Mouse (Mus musculus): ENCODE results near the gene Acvr1.
A peak's percentile ranks its signal among the peaks of the same experiment; 100 is the strongest.

Acvr1 gene

DNA sequence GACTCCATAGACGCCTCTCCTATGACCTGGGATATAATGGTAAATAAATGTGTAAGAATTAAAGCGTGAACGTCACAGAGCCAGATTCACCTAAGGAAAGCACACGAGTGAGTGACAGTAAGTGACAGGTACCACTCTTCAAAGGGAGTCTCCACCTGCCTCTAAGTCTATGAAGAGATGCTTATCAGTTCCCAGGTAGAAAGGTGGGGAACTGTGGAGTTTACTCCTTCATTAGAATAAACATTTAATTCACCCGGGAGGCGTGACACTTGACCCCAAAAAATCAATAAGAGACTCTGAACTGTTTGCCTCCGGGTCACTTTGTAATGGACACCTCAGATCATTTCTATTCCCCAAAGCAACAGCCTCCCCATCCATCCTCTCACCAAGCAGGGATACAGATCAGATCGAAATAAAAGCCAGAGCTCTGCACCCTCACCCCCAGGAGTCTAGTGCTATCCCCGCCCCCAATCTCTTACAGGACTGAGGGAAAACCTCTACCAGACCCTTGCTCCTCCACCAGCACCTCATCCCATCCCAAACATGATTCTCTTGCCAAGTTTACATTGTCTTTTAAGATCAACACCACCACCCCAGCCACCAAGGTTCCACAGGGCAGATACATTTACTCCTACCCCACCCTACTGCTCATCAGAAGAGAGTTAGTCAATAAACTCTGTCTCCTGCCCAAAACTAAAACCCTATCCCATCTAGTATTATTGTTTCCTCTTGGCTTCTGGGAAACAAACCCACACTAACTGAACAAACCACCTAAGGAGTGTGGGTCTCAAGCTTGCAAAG is 9.7 kb downstream of the Acvr1 start:
- no peak for DNase-seq (ENCODE audit: low spot score)

DNA sequence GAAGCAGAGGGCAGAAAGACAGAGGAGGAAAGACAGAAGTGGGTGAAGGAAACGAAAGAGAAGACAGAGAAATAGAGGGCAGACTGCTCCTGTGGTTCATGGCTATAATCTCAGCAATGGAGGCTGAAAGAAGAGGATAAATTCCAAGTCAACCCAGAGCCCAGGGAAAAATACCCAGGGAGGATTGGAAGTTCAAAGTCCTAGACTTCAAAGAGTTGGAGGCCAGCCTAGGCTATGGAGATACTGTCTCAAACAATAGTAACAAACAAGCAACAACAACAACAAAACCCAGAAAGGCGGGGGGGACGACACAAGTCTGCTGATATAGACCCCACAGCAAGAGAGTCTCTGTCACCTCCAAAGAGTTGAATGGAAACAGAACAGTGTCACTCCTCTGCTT is 14.7 kb downstream of the Acvr1 start:
- DNase-seq (ENCODE audit: low spot score): no peak

DNA sequence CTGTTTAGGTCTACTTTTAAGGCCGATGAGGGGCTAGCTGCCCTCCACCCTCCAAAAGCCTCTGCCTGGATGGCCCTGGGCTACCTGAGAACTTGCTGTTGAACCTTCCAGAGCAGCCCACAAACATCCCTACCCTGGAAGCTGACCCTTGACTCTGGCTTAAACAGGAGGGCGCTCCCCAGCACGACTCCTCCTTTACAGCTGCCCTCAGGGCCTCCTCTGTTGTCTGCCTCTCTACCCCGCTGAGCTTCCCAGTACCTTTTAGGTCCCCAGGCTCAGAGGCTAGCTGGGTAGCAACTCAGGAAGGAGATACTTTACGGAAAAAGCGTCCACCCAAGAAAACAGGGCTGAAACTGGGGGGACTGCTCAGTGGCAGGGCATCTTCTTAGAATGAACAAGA is 15.1 kb downstream of the Acvr1 start:
- DNase-seq (ENCODE audit: low spot score): no peak

DNA sequence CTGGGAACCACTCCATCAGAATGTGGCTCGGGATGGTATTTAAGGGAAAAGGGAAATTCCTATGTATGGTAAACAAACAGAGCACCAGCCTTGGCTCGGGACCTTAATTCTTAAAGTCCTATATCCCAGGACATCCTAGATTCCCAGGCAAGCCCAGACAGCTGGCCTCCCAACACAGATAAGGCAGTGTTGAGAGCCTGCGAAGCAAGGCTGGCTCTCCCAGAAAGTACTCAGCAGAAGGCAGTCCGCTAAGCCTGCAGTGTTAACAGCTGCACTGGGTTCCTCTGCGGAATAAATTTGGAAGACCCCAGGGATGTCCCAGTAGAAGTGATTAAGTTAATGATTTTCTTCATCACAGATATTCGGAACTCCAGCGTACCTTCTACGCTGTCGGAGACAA is 16.5 kb downstream of the Acvr1 start:
- DNase-seq (ENCODE audit: low spot score): no peak

DNA sequence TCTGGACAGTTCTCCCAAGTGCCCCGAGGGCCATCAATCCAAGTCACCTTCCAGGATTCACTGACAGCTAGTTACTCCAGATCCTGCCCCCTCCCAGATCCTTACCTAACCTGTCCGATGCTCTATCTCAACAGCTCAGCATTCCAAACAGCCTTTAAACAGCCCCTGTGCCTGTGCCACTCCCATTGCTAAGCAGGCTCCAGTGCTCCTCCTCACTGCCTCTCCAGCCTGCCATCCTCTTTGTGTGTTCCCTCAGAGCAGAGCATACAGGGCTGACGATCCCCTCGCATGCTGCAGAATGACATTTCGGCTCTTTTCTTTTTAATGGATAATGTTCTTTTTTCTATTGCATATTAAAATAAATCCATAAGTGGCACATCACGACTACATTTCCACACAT is 17.0 kb downstream of the Acvr1 start:
- no peak for DNase-seq (ENCODE audit: low spot score)

DNA sequence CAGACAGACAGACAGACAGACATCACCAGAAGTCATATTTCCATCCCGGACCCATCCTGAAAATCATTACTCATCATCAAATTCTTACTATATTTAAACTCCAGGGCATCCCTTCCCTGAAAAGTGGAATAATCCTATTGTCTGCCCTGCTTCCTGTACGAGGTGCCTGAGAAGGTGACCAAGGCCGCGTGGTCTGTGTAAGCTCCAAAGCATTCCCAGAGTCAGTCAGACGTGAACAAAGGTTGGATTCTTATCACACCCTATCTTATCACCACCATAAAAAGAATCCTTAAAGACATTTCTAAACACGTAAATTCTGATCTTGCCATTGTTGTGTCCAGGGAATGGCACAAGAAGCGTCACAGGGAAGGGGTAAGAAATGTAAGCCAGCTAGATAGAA is 18.0 kb downstream of the Acvr1 start:
- no peak for DNase-seq (ENCODE audit: low spot score)

DNA sequence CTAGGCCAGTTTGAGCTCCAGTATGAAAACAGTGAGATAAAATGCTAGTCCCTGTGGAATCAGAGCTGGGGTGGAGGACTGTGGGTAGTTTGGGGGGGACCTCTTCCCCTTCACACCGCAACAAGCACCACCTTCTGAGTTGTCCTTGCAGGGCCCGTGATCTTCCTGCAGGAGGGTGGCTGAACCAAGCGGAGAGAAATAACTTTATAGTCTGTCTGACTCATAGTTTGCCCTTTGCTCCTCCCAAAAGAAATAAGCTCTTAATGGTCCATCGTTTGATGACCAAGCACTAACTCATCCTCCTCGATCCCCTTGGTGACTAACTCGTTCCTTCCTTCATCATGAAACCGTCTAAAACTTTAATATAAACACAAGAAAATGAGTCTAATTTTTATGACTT is 20.7 kb downstream of the Acvr1 start:
- no peak for DNase-seq (ENCODE audit: low spot score)

DNA sequence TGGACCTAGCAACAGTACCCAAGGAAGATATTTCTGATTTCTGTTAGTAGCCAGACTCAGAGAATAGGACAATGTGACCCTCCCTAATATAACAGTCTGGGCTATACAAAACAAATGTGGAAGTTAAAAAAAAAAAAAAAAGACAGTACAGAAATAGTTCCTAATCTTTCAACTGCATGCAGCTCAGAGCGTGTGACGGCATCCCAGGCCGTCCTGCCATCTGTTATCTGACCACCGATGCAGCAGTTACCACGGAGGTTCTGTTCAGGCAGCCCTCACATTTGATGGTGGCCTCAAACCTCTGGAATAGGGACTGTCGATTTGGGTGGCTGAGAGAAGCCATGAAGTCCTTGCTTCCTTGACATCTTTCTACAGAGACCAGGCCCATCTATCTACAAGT is 22.6 kb downstream of the Acvr1 start:
- no peak for DNase-seq (ENCODE audit: low spot score)

DNA sequence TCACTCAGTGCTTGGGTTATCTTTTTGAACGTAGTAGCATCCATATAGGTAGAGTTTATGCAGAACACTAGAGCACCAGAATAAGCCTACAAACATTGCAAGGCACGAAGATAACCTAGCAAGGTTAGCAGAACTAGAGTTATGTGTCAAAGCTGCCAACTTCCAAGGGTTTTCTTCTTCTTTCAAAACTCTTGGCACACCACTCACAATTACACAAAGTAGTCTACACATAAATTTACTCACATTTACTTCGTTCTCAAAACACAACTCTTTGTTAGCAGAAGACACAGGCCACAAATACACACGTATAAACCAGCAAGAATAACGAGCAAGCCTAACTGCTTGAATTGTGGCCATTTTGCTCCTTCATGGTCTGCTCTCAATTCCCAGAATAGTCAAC is 23.7 kb downstream of the Acvr1 start:
- DNase-seq (ENCODE audit: low spot score): no peak

DNA sequence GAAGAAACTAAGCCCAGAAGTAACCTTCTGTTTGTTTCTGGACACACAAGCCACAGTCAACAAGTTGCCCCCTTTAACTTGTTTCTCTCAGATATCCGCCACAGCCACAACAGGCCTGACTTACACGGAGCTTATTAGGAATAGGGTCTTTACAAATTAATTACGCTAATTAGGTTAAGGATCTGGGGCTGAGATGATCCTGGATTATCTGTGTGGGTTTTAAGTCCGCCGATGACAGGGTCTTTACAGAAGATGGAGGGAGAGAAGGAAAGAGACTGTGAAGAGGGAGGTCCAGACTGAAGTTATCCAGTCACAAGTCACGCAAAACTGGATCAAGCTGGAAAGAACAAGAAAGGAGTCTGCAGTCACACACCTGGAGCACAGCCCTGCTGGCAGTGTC is 28.8 kb downstream of the Acvr1 start:
- no peak for DNase-seq (ENCODE audit: low spot score)

DNA sequence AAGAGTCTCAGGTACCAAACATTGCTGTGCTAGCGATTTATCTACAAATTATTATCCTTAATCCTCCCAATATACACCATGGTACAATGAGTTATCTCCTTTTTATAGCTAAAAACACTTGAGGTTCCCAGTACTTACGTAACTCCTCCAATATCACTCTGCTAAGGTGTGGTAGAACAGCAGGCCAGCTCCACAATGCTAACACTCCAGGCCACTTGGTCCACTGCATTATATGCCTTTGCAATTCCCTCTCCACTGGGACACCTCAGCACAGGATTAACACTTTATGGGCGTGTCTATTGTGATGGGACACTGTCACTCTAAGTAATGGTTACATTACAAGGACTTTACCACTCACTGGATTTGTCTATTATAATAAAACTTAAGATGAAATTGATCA is 30.2 kb downstream of the Acvr1 start:
- no peak for DNase-seq (ENCODE audit: low spot score)

DNA sequence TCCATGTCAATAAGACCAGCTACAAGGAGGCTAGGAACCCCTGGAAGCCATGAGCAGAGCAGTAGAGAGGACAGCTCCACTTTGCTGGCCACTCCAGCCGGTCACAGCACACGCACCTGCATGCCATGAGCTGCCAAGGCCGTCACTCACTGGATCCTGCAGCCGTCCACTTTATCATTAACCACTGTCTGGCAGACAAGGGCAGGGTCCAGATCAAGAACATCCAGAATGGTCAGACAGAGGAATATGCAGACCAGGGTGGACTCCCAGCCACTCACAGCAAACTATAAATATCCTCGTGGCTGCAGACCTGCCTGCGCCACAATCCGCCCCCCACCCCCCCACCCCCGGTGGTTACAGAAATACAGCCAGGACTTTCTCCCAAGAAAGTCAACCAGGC is 31.7 kb downstream of the Acvr1 start:
- no peak for DNase-seq (ENCODE audit: low spot score)

DNA sequence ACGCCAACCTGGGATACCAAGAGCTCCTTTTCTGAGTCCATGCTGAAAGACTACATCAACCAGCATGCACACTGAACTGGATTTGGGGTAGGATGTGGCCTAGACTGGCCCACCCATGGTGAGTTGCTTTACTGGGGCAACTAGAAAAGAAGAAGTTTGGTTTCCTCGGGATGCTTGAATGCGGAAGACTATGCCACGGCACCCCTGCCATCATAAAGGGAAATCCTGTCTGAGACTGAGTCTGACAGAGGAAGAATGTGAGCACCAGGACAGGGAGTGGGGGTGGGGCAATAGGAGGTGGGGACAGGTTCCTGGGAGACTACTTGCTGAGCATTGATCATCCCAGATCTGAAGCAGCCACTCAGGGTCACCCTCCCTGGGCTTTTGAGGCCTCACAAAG is 32.6 kb downstream of the Acvr1 start:
- no peak for DNase-seq (ENCODE audit: low spot score)

DNA sequence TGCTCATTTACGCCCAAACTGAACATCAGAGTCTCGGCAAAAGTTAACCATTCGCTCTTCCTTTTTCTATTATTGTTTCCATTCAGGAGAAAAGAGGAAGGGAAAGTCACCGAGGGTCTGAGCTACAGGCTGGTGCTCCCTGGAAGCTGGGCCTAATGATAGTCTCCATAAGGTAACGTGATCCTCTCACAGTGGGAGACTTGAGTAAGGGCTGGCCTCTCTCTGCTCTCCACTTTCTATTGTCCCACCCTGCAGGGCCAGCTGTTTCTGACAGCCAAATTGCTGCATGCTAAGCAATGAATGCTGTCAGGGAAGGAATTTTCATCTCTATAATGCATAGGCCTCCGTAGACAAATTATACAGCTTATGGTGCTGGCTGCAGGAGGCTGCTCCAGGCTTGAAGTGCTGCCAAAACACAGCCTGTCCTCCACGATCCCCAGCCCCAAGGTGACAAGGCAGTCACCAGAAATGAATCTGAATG is 33.4 kb downstream of the Acvr1 start:
- no peak for DNase-seq (ENCODE audit: low spot score)

DNA sequence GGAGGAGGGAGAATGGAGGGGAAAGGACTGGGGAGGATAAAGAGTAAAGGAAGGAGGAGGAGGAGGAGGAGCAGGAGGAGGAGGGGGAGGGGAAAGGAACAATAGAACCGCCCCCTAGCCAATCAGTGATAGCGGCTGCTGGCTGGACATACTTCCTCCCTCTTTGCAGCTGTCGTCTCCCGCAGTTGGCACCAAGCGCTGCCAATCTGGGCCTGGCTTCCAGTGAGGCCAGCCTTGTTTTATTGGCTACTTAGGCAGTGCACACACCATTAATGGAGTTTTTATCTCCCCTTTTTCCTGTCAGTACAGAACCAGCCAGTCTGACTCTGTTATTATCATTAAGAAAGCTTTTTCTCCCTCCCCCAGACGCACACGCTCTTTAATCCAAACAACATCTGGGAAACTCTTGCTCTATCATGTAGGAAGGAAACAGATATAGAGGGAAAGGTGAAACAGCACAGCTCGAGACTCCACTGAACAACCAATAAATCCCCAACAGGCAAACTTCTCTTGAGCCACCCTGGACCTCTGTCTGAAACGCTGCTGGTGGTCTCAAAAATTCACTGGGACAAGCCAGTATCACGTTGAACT is 34.6 kb downstream of the Acvr1 start:
- DNase-seq (ENCODE audit: low spot score): peak; percentile 77

DNA sequence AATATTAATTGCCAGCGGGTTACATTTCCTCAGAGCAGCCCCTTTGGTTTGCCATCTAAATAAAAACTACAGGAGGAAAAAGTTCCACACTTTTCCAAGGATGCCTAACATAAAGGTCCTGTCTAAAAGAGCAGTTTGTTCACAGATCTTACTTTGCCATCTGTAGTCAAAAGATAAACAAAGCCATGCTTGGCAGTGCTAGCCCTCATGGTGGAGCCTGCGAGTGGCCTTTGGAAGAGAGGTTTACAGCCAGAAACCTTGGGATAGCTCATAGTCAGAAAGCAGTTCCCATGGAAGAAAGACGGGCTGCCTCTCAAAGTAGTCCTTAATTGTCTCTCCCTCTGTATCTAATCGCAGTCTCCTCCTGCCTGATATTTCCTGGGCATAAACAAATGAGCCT is 36.4 kb downstream of the Acvr1 start:
- no peak for DNase-seq (ENCODE audit: low spot score)

DNA sequence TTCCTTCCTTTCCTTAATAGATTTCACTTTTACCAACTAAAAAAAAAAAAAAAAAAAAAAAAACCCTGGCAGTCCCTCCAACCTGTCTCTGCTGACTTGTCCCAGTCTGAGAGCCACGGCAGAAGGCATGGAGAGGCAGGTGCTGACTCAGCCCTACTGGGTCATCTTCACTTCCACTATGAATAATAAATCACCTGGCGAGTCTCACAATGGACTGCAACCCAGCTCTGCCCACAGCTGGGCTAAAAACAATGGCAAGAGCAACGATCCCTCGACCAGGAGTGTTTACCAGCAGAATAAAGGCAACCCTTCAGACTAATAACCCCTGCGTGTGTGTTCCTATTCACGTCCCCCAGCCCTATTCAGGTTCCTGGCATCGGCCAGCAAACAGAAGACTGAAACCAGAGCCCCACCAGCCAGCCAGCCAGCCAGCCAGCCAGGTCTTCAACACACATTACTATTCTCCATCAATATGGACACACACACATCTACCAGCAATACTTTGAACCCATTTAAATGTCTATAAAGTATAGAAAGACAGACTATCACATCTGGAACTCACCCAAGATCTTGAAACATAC is 37.0 kb downstream of the Acvr1 start:
- DNase-seq (ENCODE audit: low spot score): no peak

DNA sequence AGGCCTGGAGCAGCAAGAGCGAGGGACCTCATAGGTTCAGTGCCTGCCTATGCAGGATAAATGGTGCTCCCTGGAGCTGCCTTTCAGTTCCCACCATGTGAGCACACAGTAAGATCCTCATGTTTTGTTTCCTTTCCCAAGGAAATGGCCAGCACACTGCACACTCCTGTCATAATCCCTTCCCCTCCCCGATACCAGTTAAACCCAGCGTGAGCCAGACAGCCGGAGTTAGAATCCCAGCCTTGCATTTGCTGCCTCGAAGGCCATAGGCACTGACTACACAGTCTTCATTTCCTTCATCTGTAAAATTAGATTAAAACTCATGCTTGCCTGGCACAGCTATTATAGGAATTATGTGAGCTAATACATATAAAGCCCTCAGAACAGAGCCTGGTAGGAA is 37.6 kb downstream of the Acvr1 start:
- DNase-seq (ENCODE audit: low spot score): no peak

DNA sequence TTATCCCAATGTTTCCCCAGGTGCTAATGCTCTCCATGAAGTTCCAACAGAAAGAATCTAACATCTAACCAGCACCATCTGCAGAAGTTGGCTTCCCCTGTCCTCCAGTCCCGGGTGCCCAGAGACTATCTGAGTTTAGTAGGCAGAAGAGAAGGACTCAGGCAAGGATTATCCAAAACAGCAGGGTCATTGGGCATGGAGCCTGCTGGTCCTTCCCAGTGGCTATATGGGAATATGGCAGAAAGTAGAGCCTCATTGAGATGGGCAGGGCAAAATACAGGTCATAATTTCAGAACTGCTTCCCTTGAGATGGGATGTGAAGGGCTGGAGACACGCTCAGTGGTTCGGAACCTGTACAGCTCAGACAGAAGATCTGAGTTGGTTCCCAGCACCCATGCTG is 39.2 kb downstream of the Acvr1 start:
- no peak for DNase-seq (ENCODE audit: low spot score)

DNA sequence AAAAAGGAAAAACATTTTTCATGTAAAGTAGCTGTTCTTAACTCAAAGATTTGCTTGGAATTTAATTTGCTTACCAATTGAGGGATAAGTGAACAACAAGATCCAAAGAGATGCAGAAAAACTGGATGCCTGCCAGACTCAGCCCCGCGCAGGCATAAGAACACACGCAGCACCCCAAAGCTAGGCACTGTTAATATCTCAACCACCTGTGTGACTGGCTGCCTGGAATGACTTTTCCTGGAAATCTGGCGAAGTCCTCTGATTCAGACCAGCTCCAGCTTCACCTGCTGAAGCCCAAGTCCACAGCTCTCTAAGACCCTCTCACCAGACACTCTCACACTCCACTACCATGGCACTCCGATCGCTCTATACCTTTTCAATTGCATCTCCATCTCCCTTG is 42.6 kb downstream of the Acvr1 start:
- no peak for DNase-seq (ENCODE audit: low spot score)

DNA sequence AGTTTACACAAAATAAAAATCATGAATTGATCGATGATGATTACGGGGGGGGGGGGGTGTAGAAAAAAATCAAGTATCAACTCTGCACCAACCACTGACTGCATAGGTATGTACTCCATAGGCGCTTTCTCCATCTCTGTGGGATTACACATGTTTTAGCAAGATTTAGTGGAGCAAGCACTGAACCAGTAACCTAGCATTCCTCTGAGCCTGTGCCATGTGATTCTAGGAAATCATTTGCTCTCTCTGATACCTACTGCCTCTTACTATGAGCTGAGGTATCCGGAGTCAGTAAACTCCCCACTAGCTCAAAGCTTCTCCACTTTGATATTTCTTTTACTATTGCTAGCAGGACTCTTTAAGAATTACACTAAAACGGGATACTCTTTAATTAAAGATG is 43.1 kb downstream of the Acvr1 start:
- no peak for DNase-seq (ENCODE audit: low spot score)

DNA sequence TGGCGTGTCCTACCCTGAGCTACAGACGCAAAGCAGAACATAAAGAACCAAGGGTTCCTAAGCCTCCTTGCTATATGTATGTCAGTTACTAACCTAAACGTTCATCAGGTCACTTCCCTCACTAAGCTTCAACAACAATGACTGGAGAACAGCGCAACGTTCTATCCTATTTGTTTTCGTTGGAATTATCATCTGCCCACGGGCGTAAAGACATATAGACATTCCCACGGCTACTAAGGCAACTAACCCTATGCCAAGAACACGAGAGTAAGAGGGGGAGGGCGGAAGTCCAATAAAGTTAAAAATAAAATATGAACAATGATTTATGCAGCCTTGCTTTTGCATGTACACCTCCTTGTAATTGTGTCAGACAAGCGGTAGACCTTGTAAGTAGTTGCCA is 43.9 kb downstream of the Acvr1 start:
- DNase-seq (ENCODE audit: low spot score): no peak

DNA sequence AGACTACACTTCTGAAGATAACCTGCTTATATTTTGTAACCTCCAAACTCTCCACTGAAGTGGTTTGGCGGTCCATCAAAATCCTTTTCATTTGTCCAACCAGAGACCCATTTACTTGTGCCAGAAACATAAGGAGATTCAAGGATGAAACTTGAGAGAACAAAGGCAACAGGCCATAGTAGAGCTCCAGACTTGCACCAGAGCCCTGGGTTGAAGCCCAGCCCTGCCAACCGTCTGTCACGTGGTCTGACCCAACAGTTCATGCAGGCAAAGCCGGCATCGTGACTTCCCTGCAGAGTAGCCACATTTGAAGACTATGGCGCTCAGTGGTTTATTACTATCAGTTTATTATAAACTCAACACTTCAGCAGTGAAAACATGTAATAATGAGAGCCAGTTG is 45.3 kb downstream of the Acvr1 start:
- no peak for DNase-seq (ENCODE audit: low spot score)

DNA sequence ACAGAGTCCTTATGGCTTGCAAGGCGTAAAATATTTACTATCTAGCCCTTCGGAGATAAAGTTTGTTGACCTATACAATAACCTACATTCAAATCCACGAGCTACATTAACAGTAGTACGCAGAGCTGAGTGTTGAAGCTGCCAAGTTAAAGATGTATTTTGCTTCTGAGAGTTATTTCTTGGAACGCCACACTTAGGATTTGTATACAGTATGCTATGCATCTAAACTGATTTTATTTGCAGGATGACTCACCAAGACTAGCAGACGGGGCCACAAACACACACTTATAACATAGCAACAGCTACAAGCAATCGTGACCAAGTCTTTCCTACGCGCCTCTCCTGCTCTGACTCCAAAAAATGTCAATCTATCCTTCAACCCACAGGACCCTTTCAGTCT is 46.2 kb downstream of the Acvr1 start:
- DNase-seq (ENCODE audit: low spot score): no peak
